ENCODE assay signal across 10 mouse cellular contexts in the genomic region with DNA sequence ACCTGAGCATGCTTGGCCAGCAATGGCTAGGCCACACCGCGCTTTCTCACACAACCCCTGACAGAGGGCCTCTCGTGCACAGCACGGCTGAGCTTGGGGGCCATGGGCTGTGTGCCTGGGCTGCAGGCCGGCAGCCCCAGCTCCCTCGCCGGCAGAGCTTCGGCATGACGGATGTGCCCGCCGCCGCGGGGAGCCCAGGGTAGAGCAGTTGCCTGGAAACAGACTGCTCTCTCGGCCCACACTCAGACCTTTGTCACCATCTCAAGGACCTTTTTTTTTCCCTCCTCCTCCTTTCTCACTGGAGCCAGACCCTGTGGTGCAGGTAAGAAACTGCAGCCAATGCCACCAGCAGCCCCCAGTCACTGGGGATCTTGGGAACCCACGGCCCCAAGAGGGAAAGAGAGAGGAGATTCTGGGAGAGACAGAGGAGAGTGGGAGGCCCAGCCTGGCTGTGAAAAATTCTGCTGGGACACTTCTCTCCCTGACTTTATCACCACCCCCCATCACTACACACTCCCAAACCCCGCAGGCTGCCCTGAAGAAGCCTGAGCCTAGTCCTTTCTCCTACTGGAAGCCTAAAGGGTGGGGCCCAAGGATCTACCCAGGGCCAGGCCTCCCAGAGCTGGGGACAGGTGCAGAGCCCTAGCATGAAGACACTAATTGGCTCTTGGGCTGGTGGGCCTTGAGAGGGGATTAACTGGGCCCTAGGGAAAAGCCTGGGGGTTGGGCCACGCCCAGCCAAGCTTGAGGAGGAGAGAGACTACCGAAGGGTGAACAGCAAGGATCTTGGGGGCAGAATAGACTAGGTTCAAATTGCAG. TPM values are rescaled to one million over a fixed set of nuclear protein-coding genes. Genes with fewer than 3 reads are reported as not detected.
A peak's percentile ranks its signal among the peaks of the same experiment; 100 is the strongest.
DNase-seq lines count a peak whose midpoint lies in the region; ATAC-seq and TF ChIP-seq lines count a peak whose summit lies in the region.
"Had no signal": no experiment of that assay in that cellular context is flagged by ENCODE, and none has a peak within 500 bp of the region (broad histone marks: within the 10 kb centered on the region; RNA-seq: fewer than 3 reads in every experiment).

No protein-coding gene starts in this region.

- peak; percentile 58 to 62 for DNase-seq in frontal cortex, postnatal 36 days (ENCODE audit: low spot score in 2 of 2)
- no peak for DNase-seq in frontal cortex, postnatal 14 days (ENCODE audit: low spot score in 2 of 2)
- peak; percentile 27 for DNase-seq in thymus, postnatal 0 days (ENCODE audit: low spot score)
- no peak for DNase-seq in thymus, adult 18-20 months
- no peak for DNase-seq in forebrain, postnatal 0 days
- DNase-seq in ovary, postnatal 36 days (ENCODE audit: low spot score) = no peak
- no peak for DNase-seq in lung, postnatal 10 days

- no peak overlapping the region for H3K9ac ChIP-seq in forebrain, postnatal 0 days
- H3K9ac ChIP-seq in midbrain, embryonic 12.5 days (replicated peaks) = peak overlapping the region; percentile 37; the same call in 1 of the 2 replicates

- H3K4me2 ChIP-seq in forebrain, postnatal 0 days (ENCODE audit: low read depth) = no peak overlapping the region
- peak overlapping the region; percentile 26; the same call in 1 of the 2 replicates for H3K4me2 ChIP-seq in midbrain, embryonic 12.5 days (replicated peaks)

- no peaks in the 10 kb centered on the region for H3K9me3 ChIP-seq in forebrain, postnatal 0 days (ENCODE audit: low read length)
- no peaks in the 10 kb centered on the region for H3K9me3 ChIP-seq in midbrain, embryonic 12.5 days

- no peak for TF ChIP-seq CTCF in forebrain, postnatal 0 days (IDR thresholded peaks at IDR 0.05; ENCODE audit: low read depth)

- no peaks in the 10 kb centered on the region for H3K36me3 ChIP-seq in forebrain, postnatal 0 days (ENCODE audit: insufficient read depth)
- H3K36me3 ChIP-seq in midbrain, embryonic 12.5 days = no peaks in the 10 kb centered on the region

- no peaks in the 10 kb centered on the region for H3K27me3 ChIP-seq in forebrain, postnatal 0 days (ENCODE audit: insufficient read depth, low read length)
- peaks cover 21% of the 10 kb centered on the region; the same call in 1 of the 2 replicates for H3K27me3 ChIP-seq in midbrain, embryonic 12.5 days

- no peaks in the 10 kb centered on the region for H3K4me1 ChIP-seq in forebrain, postnatal 0 days (ENCODE audit: insufficient read depth)
- H3K4me1 ChIP-seq in midbrain, embryonic 12.5 days = peaks cover 44% of the 10 kb centered on the region

- no peak overlapping the region for H3K4me3 ChIP-seq in forebrain, postnatal 0 days (ENCODE audit: low read depth, low read length)
- no peak overlapping the region for H3K4me3 ChIP-seq in midbrain, embryonic 12.5 days
- H3K4me3 ChIP-seq: erythroblast, embryonic 14.5 days had no signal

- WGBS in forebrain, postnatal 0 days = 17% methylated on average over 18 of the region's 18 CpGs
- 8% methylated on average over 18 of the region's 18 CpGs for WGBS in midbrain, embryonic 12.5 days

- H3K27ac ChIP-seq in forebrain, postnatal 0 days (ENCODE audit: low read depth, low read length) = peak overlapping the region; percentile 58; the same call in 1 of the 2 replicates
- peak overlapping the region; percentile 83 for H3K27ac ChIP-seq in midbrain, embryonic 12.5 days (replicated peaks)

- peak; percentile 73 for ATAC-seq in forebrain, postnatal 0 days
- ATAC-seq in midbrain, embryonic 12.5 days (ENCODE audit: low FRiP score, low read depth) = peak; percentile 72

RNA-seq across cellular contexts. Expression of gene 4930404H24Rik, which starts 16.8 kb away (rescaled TPM):
- not detected in 2 replicates for polyA plus RNA-seq in thymus, postnatal 0 days (2015; fragmentation: Nextera tagmentation; extraction: Ambion mirVana)
- total RNA-seq in forebrain, postnatal 0 days (2014; rRNA removed) = not detected in 2 replicates
- polyA plus RNA-seq in forebrain, postnatal 0 days (2015; fragmentation: Nextera tagmentation; extraction: Ambion mirVana) = not detected in 2 replicates
- not detected in 2 replicates for polyA plus RNA-seq in midbrain, embryonic 12.5 days (2016; fragmentation: Nextera tagmentation; extraction: Ambion mirVana)
- polyA plus RNA-seq: erythroblast, embryonic 14.5 days; small intestine, adult 2 months had no signal

RNA-seq across cellular contexts. Expression of gene Nol4l, which starts 20.4 kb away (rescaled TPM):
- polyA plus RNA-seq in thymus, postnatal 0 days (2015; fragmentation: Nextera tagmentation; extraction: Ambion mirVana) = 1.9 and 2.0 TPM in 2 replicates
- 57.4 and 58.5 TPM in 2 replicates for total RNA-seq in forebrain, postnatal 0 days (2014; rRNA removed)
- polyA plus RNA-seq in forebrain, postnatal 0 days (2015; fragmentation: Nextera tagmentation; extraction: Ambion mirVana) = 20.5 and 28.0 TPM in 2 replicates
- 31.8 and 32.7 TPM in 2 replicates for polyA plus RNA-seq in midbrain, embryonic 12.5 days (2016; fragmentation: Nextera tagmentation; extraction: Ambion mirVana)

Comparison
In these comparisons a context has a peak if more than half of its experiments do, and no peak if none do; other contexts are left out.
1. DNase-seq: peak in frontal cortex, postnatal 36 days (2 of 2) and thymus, postnatal 0 days (single experiment); none in frontal cortex, postnatal 14 days (0 of 2), thymus, adult 18-20 months (0 of 2), forebrain, postnatal 0 days (single experiment), ovary, postnatal 36 days (single experiment) and lung, postnatal 10 days (single experiment).